Mouse (Mus musculus) G1E (cell line): Measurements from ENCODE around the gene Calm3.

Experiments
- CTCF ChIP-seq: IDR thresholded peaks from 2 replicates; pipeline ENCODE4 v1.5.1; 2012; ENCODE audit warnings: low read depth, low read length, inconsistent platforms, mixed read lengths
- GATA1 ChIP-seq: IDR thresholded peaks from 2 replicates; pipeline ENCODE4 v1.6.1; 2012; ENCODE audit warnings: borderline replicate concordance, low read length, inconsistent platforms, mixed read lengths

DNA sequence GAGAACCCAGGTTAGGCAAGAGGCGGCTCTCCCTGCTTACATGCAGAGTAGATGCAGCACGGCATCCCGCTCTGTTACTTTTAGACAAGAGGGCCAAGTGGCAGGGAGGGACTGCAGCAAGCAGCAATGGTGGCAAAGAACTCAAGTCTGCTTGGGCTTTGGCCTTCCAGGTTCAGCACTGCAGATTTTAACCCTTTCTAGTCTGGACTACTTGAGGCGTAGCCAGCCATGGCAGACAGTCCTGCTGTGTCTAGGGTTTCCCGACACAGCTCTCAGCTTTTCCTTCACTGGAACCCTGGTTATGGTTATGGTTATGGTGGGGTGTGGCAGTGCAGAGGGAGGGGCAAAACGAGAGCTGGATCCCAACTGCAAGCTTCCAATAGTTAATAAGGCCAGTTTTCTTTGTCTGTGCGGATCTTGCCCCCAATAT lies 3.7 kb downstream of the Calm3 start:
- no peak for TF ChIP-seq GATA1
- no peak for TF ChIP-seq CTCF
